Mouse (Mus musculus): ENCODE data around the gene Hdgfl3. TPM values are rescaled to one million over a fixed set of nuclear protein-coding genes. Genes with fewer than 3 reads are reported as not detected.

Gene Hdgfl3
- total and polyA plus RNA-seq, 3 experiments, result 0.04 TPM; not detected in 2

GRCm38 (mm10) chr7:81858236-81858635 lies 76.0 kb downstream of the Hdgfl3 start:
- peaks cover 14% of the 10 kb centered on the region for H3K27me3 ChIP-seq (replicated peaks)
- H3K27ac ChIP-seq (ENCODE audit: insufficient read depth, low read depth), result no peak overlapping the region
- no peaks in the 10 kb centered on the region for H3K79me2 ChIP-seq (replicated peaks; ENCODE audit: control insufficient read depth, extremely low read depth, insufficient read depth, poor library complexity, severe bottlenecking)
- dilution Hi-C loops (cut with MboI; ENCODE audit: extremely low pct_ligation_motif_present, extremely low pct_unique_long_range_greater_than_20kb, low sequenced_read_pairs) (no loop called here), in situ Hi-C loops (cut with MboI; ENCODE audit: low pct_ligation_motif_present, low pct_unique_long_range_greater_than_20kb, low sequenced_read_pairs) (no loop called here)
- DNase-seq (ENCODE audit: extremely low read depth), result no peak
- H3K9ac ChIP-seq (ENCODE audit: insufficient read depth, low read depth), result no peak overlapping the region
- no peak overlapping the region for H3K4me3 ChIP-seq (replicated peaks in 1 of 3; ENCODE audit: low read depth in 2 of 3, low read length in 2 of 3, poor library complexity in 1 of 3)
- H3K9me3 ChIP-seq (replicated peaks; ENCODE audit: low read length), result no peaks in the 10 kb centered on the region
- no peaks in the 10 kb centered on the region for H3K36me3 ChIP-seq (replicated peaks in 1 of 2; ENCODE audit: control insufficient read depth in 1 of 2, insufficient read depth in 1 of 2, low read length in 1 of 2)
- TF ChIP-seq ETS1 (conservative IDR thresholded peaks at IDR 0.05; ENCODE audit: low read depth, low read length), result no peak
- TF ChIP-seq TBP (conservative IDR thresholded peaks at IDR 0.05; ENCODE audit: low read depth, low read length), result no peak
- no peak for TF ChIP-seq JUN (IDR thresholded peaks at IDR 0.05; ENCODE audit: insufficient read depth, low read depth, low read length)
- TF ChIP-seq NRF1 (IDR thresholded peaks at IDR 0.05; ENCODE audit: low read depth, low read length), result no peak
- no peak overlapping the region for H3K4me2 ChIP-seq (ENCODE audit: insufficient read depth, low read depth, poor library complexity, severe bottlenecking)
- H3K4me1 ChIP-seq (ENCODE audit: control insufficient read depth in 1 of 2, insufficient read depth in 2 of 2), result peaks cover 18 to 45% of the 10 kb centered on the region in 2 experiments

- TF ChIP-seq EP300 (IDR thresholded peaks at IDR 0.05; ENCODE audit: low read length) (peak; percentile 27; the same call in 1 of the 2 replicates), ETS1 (conservative IDR thresholded peaks at IDR 0.05; ENCODE audit: low read depth, low read length) (no peak), ZC3H11A (IDR thresholded peaks at IDR 0.05; ENCODE audit: low read depth, low read length) (no peak)
- no peak overlapping the region for H3K4me3 ChIP-seq (replicated peaks in 1 of 3; ENCODE audit: low read depth in 2 of 3, low read length in 2 of 3, poor library complexity in 1 of 3)
- H3K27me3 ChIP-seq (replicated peaks), result peaks cover 14% of the 10 kb centered on the region
- no peaks in the 10 kb centered on the region for H3K36me3 ChIP-seq (replicated peaks in 1 of 2; ENCODE audit: control insufficient read depth in 1 of 2, insufficient read depth in 1 of 2, low read length in 1 of 2)
- H3K4me2 ChIP-seq (ENCODE audit: insufficient read depth, low read depth, poor library complexity, severe bottlenecking), result no peak overlapping the region
- in situ Hi-C loops (cut with MboI; ENCODE audit: low pct_ligation_motif_present, low pct_unique_long_range_greater_than_20kb, low sequenced_read_pairs) (no loop called here), dilution Hi-C loops (cut with MboI; ENCODE audit: extremely low pct_ligation_motif_present, extremely low pct_unique_long_range_greater_than_20kb, low sequenced_read_pairs) (no loop called here)
- no peak for DNase-seq (ENCODE audit: extremely low read depth)
- no peaks in the 10 kb centered on the region for H3K79me2 ChIP-seq (replicated peaks; ENCODE audit: control insufficient read depth, extremely low read depth, insufficient read depth, poor library complexity, severe bottlenecking)
- no peak overlapping the region for H3K27ac ChIP-seq (ENCODE audit: insufficient read depth, low read depth)
- H3K9ac ChIP-seq (ENCODE audit: insufficient read depth, low read depth), result no peak overlapping the region
- H3K9me3 ChIP-seq (replicated peaks; ENCODE audit: low read length), result no peaks in the 10 kb centered on the region
- peaks cover 18 to 27% of the 10 kb centered on the region in 2 experiments for H3K4me1 ChIP-seq (ENCODE audit: control insufficient read depth in 1 of 2, insufficient read depth in 2 of 2)
These were observed 78.1 kb downstream of the Hdgfl3 start for GRCm38 (mm10) chr7:81856221-81856620.

- TF ChIP-seq NELFE (IDR thresholded peaks at IDR 0.05; ENCODE audit: low read depth, low read length) (no peak), TCF12 (IDR thresholded peaks at IDR 0.05; ENCODE audit: low read depth, low read length) (no peak), CHD1 (IDR thresholded peaks at IDR 0.05; ENCODE audit: low read depth, low read length) (no peak), USF1 (IDR thresholded peaks at IDR 0.05; ENCODE audit: low read depth, low read length) (no peak), ZC3H11A (IDR thresholded peaks at IDR 0.05; ENCODE audit: low read depth, low read length) (no peak), GABPA (IDR thresholded peaks at IDR 0.05; ENCODE audit: insufficient replicate concordance, low read depth, low read length) (no peak)
- H3K4me2 ChIP-seq (ENCODE audit: insufficient read depth, low read depth, poor library complexity, severe bottlenecking), result no peak within 1 kb of the TSS
- no peaks in the 10 kb centered on the region for H3K9me3 ChIP-seq (replicated peaks; ENCODE audit: low read length)
- no peak within 1 kb of the TSS for H3K4me3 ChIP-seq (replicated peaks in 1 of 3; ENCODE audit: low read depth in 2 of 3, low read length in 2 of 3, poor library complexity in 1 of 3)
- H3K27me3 ChIP-seq (replicated peaks), result peaks cover 14% of the 10 kb centered on the region
- H3K27ac ChIP-seq (ENCODE audit: insufficient read depth, low read depth), result no peak within 1 kb of the TSS
- dilution Hi-C loops (cut with MboI; ENCODE audit: extremely low pct_ligation_motif_present, extremely low pct_unique_long_range_greater_than_20kb, low sequenced_read_pairs) (no loop called here), in situ Hi-C loops (cut with MboI; ENCODE audit: low pct_ligation_motif_present, low pct_unique_long_range_greater_than_20kb, low sequenced_read_pairs) (no loop called here)
- peaks cover 13 to 22% of the 10 kb centered on the region in 2 experiments for H3K4me1 ChIP-seq (ENCODE audit: control insufficient read depth in 1 of 2, insufficient read depth in 2 of 2)
- no peaks in the 10 kb centered on the region for H3K79me2 ChIP-seq (replicated peaks; ENCODE audit: control insufficient read depth, extremely low read depth, insufficient read depth, poor library complexity, severe bottlenecking)
- H3K36me3 ChIP-seq (replicated peaks in 1 of 2; ENCODE audit: control insufficient read depth in 1 of 2, insufficient read depth in 1 of 2, low read length in 1 of 2), result no peaks in the 10 kb centered on the region
- no peak within 1 kb of the TSS for H3K9ac ChIP-seq (ENCODE audit: insufficient read depth, low read depth)
- no peak for DNase-seq (ENCODE audit: extremely low read depth)
These were observed 78.6 kb downstream of the Hdgfl3 start, which contains the start of gene Gm10160 for GRCm38 (mm10) chr7:81855694-81856093. TSS of gene Gm10160 (minus strand) at chr7:81855794.
